Mouse (Mus musculus): Measurements from ENCODE around the gene Nrxn1.

Nrxn1 gene

DNA sequence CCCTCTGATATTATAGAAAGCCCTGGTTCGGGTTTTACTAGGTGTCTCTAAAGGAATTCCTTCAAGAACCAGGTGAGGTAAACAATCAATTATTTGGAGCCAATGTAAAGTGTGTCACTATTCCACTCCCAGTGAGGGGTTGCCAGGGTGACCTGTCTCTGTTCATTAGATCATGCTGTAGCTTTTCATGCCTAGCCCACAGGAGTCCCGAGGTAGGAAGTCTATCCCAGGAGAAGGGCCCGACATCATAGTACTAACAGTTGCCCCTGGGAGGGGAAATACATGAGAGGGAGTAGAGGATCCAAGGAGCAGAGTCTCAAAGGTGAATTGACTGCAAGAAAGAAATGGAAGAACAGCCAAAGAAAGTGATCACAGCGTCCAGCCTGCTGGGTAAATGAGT, 639.6 kb downstream of the Nrxn1 start:
- intact Hi-C loops (cut with DNase I): no loop called here

DNA sequence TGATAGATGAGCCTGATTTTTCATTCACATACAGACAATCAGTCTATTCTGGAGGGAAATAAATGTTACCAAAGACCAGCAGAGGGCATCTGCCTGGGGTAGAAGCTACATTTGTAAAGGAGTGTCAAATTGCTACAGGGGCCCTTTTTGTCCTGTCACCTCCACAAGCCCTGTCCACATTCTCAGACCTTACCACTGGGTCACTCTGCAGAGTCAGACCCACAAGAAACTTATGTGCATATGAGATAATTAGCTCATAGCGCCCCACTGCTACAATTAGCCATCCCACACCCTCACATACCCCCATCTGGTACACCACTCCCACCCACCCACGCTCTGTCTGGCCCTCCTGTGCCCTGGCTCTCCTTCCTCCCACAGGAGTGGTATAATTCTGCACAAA, 640.1 kb downstream of the Nrxn1 start:
- intact Hi-C loops (cut with DNase I): no loop called here

DNA sequence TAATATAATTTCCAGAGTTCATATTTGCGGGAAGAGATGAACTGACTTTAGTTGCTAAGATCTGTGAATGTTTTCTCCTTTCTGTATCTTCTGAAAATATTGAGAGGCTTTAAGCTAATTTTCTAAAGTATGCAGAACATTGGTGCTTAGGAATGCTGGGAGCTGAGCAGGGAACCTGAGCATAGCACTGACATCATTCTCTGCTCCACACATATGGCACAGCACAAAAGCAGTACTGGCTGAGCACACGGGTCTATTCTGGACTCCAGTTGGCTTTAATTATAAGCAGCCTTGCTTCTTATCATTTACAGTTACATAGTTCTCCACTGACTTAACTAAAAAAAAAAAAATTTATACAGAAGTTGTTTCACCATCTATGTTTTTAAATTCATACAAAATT, 641.5 kb downstream of the Nrxn1 start:
- intact Hi-C loops (cut with DNase I): no loop called here

DNA sequence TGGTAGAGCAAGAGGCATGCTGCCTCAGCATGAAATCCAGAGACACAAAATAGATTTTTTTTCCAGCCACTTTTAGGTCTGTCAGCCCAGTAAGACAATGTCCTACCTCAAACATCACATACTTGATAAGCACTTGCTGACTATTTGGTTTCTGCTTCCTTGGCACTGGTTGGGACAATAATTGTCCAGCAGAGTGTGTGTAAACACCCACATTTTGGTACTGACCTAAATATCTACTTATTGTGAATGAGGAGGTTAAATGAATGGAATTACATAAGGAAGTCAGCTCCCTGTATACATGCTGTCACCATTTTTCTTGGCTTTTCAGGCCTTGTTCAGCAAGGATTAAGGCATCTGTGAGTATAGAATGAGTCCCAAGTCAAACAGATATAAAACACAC, 649.8 kb downstream of the Nrxn1 start:
- intact Hi-C loops (cut with DNase I): no loop called here

DNA sequence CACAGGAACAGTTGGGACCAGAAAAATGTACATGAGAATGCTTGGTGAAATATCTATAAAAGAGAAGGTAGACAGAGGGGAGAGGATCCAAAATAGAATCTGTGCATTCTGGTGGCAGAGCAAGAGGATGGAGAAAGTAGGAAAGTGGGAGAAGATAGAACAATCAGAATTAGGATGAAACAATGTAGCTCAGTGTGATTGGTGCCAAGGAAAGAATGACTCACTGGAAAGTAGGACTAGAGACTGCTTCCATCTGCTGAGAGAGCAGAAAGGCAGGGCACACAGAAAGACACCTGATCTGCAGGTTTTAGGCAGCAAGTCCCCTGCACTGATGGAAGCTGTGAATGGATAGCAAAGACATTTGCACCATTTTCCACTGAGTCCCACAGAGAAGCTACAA, 657.0 kb downstream of the Nrxn1 start:
- intact Hi-C loops (cut with DNase I): no loop called here

DNA sequence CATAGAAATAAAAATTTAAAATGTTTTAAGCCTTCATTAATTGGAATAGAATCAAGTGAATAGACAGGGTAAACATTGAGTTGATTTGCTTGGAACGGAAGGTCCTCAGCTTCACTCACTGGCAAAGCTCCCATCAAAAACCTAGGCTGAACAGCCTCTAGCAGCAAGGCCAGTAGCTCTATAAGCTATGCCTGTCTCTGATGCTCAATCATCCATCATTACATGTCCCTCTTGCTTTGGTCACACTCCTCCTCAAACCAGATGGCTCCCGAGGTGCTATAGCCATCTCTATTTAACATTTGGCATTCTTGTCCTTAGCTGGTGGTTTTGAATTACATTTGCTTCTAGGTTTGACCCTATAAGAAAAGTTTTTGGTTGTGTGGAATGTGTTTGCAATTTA, 657.5 kb downstream of the Nrxn1 start:
- intact Hi-C loops (cut with DNase I): no loop called here

DNA sequence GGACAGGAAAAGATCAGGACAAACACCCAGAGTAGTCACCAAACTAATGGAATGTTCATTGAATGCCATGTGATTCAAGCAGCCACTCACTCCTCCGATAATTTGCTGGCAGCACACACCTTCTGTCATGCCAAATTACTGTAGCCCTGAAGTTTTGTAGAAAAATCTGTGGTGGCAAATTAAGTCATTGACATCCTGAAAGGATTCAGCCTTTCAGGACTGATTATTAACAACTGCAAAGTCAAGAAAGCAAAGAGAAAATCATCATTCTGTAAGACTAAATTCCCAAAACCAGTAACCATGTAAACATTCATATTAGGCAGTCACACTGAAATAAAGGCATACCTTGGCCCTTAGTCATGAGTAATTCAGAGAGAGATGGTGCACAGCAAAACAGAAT, 662.7 kb downstream of the Nrxn1 start:
- intact Hi-C loops (cut with DNase I): no loop called here

DNA sequence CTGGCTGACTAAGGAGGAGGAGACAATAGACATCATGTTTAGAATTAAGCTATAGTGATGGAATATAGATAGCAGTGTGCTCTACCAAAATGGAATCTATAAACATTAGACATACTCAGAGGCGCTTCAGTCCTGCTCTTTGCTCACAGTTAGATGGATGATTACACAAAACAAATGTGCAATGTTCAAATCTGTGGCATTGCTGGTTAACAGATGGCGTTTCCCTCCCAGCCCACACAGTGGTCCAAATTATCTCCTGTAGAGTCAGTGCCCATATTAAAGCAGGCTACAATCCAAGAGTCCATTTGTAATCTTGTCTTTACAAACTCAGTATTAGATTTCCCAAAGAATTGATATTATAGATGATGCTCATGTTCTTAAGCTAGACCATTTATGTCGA, 666.9 kb downstream of the Nrxn1 start:
- intact Hi-C loops (cut with DNase I): no loop called here

DNA sequence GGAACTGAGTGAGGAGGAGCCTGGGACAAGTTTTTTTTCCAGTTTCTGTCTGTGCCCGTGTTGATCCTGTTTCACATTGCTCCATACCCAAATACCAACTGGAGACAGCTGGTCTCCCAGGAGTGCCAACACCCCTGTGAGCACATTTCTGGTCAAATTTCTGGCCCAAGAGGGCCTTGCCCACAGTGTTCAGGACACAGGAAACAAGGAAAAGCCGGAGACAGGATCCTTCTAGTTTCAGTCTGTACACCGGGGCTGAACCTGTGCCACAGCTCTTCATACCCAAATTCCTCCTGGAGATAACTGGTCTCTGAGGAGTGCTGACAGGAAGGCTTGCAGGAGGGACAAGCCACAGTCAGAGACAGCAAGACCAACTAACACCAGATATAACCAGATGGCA, 670.3 kb downstream of the Nrxn1 start:
- intact Hi-C loops (cut with DNase I): no loop called here

DNA sequence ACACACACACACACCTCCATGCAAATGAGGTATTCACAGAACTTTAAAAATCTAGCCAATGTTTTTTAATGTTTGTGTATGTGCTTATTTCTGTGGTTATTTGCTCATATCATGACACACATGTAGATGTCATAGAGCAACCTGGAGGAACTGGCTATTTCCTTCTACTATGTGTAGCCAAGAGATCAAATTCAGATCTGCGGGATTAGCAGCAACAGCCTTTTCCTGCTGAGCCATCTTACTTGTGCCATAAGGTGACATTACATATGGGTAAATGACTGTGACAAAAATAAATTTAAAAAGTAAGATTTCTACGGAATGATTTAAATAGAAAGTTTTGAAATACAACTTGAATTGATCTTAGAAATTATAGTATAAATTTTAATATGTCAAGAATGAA, 672.1 kb downstream of the Nrxn1 start:
- intact Hi-C loops (cut with DNase I): no loop called here

DNA sequence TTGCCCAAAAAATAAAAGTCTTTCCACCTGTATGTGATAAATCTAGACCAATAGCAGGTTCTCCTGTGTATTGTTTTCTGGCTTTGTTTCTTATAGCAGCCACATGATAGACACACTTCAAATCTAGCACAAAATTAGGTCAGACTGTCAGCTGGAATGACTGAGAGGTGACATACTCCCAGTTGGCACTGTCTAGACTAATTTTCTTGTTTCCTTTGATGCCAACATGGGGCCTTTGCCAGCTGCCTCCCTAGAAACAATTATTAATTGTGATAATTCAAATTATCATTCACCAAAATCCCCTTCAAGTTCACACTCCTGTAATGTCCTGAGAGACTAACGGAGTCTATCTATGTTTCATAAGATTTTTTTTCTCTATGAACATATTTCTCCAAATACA, 673.3 kb downstream of the Nrxn1 start:
- intact Hi-C loops (cut with DNase I): no loop called here

DNA sequence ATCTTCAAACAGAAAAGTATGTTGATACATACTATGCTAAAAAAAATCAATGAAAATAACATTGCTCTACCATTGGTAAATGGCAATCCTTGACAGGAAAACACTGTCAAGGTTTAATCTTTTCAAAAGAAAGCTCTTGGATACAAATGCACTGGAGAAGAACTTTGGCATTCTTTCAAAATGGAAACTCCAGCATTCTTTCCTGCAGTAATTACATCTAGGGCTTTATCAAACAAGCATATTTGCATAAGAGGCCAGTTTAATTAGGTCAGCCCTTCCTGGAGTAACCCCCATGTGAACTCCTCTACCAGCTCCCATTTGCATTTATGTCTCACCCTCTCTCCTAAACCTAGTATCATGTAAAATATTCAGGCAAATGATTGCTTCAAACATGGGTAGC, 696.5 kb downstream of the Nrxn1 start:
- intact Hi-C loops (cut with DNase I): no loop called here

DNA sequence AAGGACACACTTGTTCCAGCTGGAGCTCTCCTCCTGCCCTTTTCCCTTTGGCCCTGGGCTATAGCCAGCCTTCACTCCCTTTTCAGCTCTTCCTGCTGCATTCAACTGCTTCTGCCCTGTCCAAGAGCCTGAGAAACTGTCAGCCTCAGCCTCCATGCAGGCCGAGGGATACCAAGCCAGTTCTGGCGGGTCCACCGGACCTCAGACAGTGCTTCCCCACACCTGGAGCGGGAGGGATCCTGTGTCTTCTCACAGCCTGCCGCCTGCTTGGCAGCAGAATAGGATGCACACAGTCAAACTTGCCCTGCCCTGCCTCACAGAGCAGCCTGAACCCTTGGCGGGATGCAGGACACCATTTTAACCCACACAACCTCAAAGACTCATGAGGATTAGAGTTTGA, 698.3 kb downstream of the Nrxn1 start:
- intact Hi-C loops (cut with DNase I): no loop called here

DNA sequence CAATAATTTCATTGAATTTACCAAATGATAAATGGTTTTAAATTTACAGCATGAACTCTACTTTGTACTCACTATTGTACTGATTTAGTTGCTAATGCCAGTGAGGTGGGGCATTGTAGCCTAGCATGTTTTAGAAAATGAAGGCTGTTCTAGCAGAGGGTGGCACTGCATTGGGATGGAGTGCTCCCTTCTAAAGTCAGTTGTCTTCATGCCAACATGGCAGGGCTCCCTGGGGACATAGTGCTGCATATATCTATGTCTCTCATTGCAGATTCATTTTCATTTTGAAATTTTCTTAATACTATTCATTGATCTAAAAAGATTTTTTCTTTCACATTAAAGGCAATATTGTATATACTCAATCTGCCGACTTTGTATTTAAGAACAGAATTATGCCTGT, 700.1 kb downstream of the Nrxn1 start:
- intact Hi-C loops (cut with DNase I): no loop called here

DNA sequence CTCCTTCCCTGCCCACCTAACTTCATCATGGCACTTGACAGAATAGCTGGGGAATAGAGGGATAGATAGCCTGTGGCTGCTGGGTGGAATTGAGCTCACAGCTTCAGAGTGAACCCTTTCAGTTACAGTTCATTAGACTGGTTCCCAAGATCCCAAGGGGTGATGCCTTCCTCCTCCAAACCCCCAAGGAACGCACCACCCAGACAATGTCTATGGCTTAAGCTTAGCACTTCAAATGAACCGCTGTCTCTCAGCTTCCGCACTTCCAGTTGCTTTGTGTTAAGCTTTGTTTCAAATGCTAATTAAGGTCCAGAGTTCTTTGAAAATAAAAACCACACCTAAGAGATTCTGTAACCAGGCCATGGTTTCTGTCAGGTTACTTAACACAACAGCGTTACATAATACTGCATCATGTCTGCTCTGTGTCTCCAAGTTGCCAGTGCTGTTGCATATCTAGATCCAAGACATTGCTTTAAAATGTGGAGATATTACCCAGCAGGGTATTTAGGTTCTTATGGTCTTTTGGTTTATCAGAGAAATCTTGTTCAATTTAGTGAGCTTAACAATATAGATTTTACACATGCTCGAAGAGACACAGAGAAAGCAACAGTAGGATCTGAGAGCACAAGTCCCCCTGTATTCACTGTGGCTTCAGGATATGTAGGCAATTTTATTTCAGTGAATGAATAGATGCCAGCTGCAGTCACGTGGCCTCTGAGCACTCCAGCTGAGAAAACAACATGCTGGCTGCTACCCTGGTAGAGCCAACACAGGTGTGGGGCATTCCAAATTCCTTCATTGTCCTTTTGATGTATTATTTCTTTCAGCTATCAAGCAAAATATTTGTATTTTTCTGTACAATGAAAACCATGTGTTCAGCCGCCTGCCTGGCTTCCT, 702.3 kb downstream of the Nrxn1 start:
- intact Hi-C loops (cut with DNase I): no loop called here

DNA sequence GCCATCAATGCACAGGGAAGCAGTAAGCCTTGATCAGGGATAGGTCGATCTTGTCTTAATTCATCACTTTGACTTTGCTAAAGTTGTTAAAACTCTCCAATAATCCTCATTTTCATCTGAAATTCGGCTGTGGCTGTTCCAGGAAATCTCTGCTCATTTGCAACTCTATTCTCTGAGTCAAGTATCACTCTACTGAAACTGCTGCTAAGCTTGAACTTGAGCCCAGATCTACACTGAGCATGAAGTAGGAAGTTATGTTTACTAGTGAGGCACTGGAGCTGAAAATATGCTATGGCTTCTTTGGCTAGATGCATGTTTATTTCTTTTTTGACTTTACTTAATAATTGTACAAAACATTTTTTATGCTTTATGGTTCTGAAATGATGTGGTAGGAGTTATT, 708.0 kb downstream of the Nrxn1 start:
- intact Hi-C loops (cut with DNase I): no loop called here

DNA sequence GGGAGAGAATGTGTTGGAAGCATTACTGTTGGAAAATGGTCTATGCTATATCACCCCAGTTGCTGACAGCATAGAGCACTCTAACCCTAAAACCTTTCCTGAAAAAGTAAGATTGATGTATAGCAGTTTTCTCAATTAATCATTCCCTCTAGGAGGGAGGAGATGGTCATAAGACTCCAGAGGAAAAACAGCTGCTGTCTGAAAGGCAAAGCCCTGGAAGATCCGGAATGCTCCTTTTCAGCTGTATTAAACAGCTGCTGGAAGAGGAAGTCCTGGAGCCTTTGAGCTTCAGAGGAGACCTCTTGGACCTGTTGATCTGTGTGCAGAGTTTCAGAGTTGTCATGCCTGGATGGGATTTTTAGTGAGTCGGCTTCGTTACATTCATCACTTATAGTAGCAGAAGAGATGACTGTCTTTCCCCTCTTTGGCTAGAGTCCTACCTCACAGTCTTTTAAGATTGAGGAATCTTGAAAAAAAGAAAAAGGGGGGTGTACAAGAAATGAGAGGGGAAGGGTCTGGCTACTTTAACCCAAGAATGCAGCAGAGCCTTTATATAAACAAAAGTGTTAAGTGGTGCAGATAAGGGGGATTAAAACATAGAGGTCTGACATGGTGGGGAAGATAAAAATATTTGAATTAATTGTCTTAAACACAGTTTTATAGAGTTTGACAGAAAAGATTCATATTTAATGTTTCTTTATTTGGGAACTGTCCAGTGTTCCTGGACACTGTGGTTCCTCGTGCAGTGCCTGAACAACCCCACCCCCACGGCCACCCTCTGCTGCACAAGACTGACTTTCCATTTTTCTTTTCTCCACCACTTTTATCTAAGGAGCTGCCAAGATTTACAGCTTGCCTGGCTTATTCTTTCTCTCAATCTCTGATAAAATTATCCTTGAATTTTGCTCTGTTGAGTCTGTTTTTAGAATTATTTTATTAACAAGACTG, 710.1 kb downstream of the Nrxn1 start:
- intact Hi-C loops (cut with DNase I): no loop called here

DNA sequence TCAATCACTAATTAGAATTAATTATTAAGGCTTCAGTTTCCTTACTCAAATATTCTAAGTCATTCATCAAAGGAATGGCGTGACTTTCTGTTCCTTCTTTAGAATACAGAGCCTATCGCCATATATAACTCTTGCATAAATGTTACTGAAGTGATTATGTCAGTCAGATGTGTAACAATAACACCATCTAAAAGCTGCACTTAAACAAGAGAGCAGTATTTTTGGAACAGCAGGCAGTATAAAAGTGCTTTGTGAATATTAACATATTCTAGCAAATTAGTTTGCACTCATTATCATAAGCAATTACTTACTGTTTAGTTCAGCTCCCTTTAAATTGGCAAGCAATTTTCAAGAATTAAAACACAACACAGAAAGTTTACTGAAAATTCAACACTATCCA, 716.3 kb downstream of the Nrxn1 start:
- intact Hi-C loops (cut with DNase I): no loop called here

DNA sequence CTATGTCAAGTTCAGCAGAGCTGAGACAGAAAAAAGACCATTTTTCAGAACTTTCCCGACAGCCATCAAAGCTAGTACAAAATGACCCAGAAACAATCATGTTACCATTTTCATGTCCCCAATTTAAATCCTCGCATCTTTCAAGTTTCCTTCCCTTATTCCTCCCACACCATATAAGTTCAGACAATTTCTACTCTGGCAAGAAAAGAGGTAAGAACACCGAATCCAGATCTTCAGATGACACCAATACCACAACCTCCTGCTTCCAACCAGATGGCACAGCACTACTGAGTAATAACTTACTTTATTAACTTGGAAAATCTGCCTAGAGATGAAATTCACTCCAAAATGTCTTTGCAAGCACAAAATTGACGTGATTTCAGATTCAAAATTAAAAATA, 730.7 kb downstream of the Nrxn1 start:
- intact Hi-C loops (cut with DNase I): no loop called here

DNA sequence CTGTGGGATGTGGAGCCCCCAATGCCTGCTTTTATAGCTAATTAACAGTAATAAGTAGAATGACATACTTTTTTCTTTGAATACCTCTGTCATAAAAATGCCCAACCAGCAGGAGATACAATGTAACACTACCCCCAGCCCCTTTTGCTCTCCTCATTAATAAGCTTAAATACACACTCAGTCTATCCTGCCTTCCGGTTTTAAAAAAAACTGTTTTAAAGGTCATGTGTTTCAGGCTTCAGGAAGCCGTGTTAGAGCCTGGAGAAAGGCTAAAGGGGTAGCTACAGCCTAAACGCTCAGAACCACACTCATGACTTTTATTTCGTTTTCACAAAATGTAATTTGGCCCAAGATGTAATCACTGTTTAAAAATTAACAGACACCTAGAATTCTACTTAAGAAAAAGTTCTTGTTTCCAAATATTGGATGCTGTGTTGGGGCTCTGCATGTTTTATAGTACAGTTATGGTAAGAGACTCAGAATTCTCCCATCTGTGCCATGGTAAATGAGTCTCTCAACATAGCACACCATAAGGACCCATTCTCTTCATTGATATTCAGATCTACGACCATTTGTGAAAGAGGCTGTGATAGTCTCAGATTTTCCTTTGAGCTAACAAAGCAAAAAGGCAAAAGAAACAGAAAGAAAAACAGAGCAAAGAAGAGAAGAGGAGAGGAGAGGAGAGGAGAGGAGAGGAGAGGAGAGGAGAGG, 743.3 kb downstream of the Nrxn1 start:
- intact Hi-C loops (cut with DNase I): no loop called here

DNA sequence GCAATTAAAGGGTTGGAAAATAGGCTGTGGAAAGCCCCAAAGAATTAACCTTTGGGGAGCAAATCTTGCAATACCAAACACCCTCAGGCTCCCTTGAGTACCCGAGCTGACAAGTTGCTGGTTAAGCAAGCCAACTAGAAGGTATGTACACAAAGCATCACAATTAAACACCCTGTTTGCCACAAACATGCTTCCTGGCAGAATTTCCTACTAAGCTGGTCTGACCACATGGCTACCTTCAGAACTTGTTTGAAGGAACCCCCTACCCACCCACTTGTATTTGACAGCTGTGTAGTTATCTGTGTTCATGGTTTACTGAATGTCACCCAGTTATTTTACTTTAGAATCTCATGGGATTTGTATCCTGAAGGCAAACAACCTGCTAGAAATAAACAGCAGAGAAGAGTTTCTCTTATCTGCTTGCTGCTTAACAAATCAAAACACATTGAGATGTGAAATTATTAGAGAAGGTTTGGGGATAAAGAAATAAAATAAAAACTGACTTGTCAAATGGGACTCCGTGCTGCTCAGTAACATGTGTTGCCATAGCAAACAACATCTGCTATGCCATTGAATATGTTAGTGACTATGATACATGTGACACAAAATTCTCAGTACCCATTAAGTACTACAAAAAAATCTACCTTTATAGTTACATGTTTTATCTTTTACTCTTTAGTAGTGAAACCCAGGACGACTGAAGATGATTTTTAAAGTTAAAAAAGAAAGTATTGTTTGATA, 746.0 kb downstream of the Nrxn1 start:
- intact Hi-C loops (cut with DNase I): no loop called here
